ENCODE assay signal across 7 mouse cellular contexts in the genomic region with DNA sequence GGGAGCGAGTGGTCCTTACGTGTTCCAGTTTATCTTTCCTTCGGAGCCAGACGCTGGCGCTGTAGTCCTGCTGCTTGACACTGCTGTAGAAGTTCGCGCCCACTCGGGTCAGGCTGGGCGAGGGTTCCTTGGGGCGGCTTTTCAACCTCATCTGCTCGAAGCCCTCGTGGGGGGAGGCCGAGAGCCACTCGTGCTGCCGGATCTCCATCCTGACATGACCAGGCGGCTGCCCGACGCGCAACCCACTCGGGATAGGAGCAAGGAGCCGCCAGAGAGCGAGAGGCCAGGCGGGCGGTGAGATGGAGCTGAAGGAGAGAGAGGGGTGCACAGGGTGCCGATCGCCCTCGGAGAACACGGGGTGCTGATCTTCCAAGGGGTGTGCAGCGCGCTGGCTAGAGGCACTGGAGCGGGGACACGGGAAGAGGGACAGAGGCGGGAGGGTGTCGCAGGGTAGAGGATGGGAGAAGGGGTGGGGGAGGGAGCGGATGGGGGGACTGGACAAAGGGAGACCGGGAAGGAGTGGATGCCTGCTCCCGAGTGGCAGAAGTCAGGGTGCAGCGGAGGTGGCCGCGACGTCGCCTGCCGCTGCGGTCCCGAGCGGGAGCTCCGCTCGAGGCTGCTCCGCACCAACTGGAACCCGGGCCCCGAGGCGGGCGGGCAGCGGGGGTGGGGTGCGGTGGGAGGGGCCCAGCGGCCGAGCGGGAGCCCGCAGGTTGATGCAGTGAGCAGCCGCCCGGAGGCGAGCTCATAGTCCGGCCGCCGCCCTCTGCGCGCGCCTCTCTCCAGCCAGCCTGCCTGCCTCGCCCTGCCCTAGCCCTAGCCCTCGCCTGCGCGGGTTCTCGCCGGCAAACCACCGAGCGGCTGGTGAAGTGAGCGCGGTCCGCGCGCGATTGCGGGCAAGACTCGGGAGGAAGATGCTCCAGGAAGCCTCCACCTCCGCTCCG. TPM values are rescaled to one million over a fixed set of nuclear protein-coding genes. Genes with fewer than 3 reads are reported as not detected.
DNase-seq lines count a peak whose midpoint lies in the region; ATAC-seq lines count a peak whose summit lies in the region.

A gene (minus strand): TSS at position 646 of the 944 bp plus-strand sequence.

- H3K9ac ChIP-seq in midbrain, embryonic 12.5 days (replicated peaks): peak within 1 kb of the TSS; percentile 72

- peaks cover 4% of the 10 kb centered on the region; the same call in 1 of the 2 replicates for H3K4me1 ChIP-seq in midbrain, embryonic 12.5 days

- H3K27ac ChIP-seq in midbrain, embryonic 12.5 days (replicated peaks): 0 out of 2 replicates have a peak within 1 kb of the TSS, but pooled peaks have one; percentile 39

- peak; percentile 14 for DNase-seq in urinary bladder, postnatal 14 days (ENCODE audit: low spot score)
- no peak for DNase-seq in urinary bladder, postnatal 36 days (ENCODE audit: low spot score in 2 of 2)
- peak; percentile 31 to 55 for DNase-seq in cerebellum, postnatal 4 days (ENCODE audit: low spot score in 2 of 2)
- peak; percentile 22 to 23 for DNase-seq in gastrocnemius, postnatal 4 days (ENCODE audit: low spot score in 2 of 2)
- DNase-seq in left cerebral cortex, postnatal 10 days (ENCODE audit: extremely low spot score in 1 of 2, low spot score in 2 of 2): peak; percentile 3 to 41
- peak; percentile 49 for DNase-seq in testis, postnatal 10 days (ENCODE audit: low spot score)

- intact Hi-C loops in left cerebral cortex, postnatal 10 days (cut with DNase I): no loop called here

- no peaks in the 10 kb centered on the region for H3K9me3 ChIP-seq in midbrain, embryonic 12.5 days

- H3K36me3 ChIP-seq in midbrain, embryonic 12.5 days: no peaks in the 10 kb centered on the region

- peak within 1 kb of the TSS; percentile 95 for H3K4me2 ChIP-seq in midbrain, embryonic 12.5 days (replicated peaks)

- peak within 1 kb of the TSS; percentile 72 for H3K4me3 ChIP-seq in midbrain, embryonic 12.5 days

- ATAC-seq in midbrain, embryonic 12.5 days (ENCODE audit: low FRiP score, low read depth): peak; percentile 93

- WGBS in midbrain, embryonic 12.5 days: under 1% methylated on average over 67 of the region's 86 CpGs

- peaks cover 23% of the 10 kb centered on the region for H3K27me3 ChIP-seq in midbrain, embryonic 12.5 days

RNA-seq across cellular contexts. Expression of the gene that starts here (rescaled TPM):
- 1 to 10 TPM; 5.3 to 5.5 TPM for total RNA-seq in gastrocnemius, postnatal 4 days (2021)
- 1 to 10 TPM; 5.7 to 6.5 TPM for total RNA-seq in left cerebral cortex, postnatal 10 days (2021)
- polyA plus RNA-seq in midbrain, embryonic 12.5 days (2016; fragmentation: Nextera tagmentation; extraction: Ambion mirVana): 2.2 and 2.7 TPM in 2 replicates

Comparison
In these comparisons a context has a peak if more than half of its experiments do, and no peak if none do; other contexts are left out.
1. DNase-seq: peak in urinary bladder, postnatal 14 days (single experiment), cerebellum, postnatal 4 days (2 of 2), gastrocnemius, postnatal 4 days (2 of 2), left cerebral cortex, postnatal 10 days (2 of 2) and testis, postnatal 10 days (single experiment); none in urinary bladder, postnatal 36 days (0 of 2).